Comparison of ENCODE assay signal across 26 mouse cellular contexts in genomic region chr3:81197644-81198043, GRCm38 (mm10).
DNase-seq lines count a peak whose midpoint lies in the region; ATAC-seq and TF ChIP-seq lines count a peak whose summit lies in the region.
"Had no signal": no experiment of that assay in that cellular context is flagged by ENCODE, and none has a peak within 500 bp of the region (broad histone marks: within the 10 kb centered on the region; RNA-seq: fewer than 3 reads in every experiment).

No protein-coding gene starts in this region.

- no peaks in the 10 kb centered on the region for H3K4me1 ChIP-seq in intestine, embryonic 15.5 days (replicated peaks)
- no peaks in the 10 kb centered on the region for H3K4me1 ChIP-seq in intestine, postnatal 0 days (replicated peaks; ENCODE audit: control insufficient read depth, insufficient read depth, low read length)
- no peaks in the 10 kb centered on the region for H3K4me1 ChIP-seq in stomach, postnatal 0 days (replicated peaks; ENCODE audit: control insufficient read depth, insufficient read depth)
- H3K4me1 ChIP-seq in kidney, embryonic 16.5 days (ENCODE audit: insufficient read depth, low read length), result peaks cover 3% of the 10 kb centered on the region; the same call in 1 of the 2 replicates
- H3K4me1 ChIP-seq: embryonic facial prominence, embryonic 10.5 days; embryonic facial prominence, embryonic 12.5 days; forebrain, embryonic 13.5 days; forebrain, embryonic 15.5 days had no signal

- no peak overlapping the region for H3K27ac ChIP-seq in intestine, embryonic 15.5 days
- H3K27ac ChIP-seq in intestine, postnatal 0 days (ENCODE audit: low read depth, low read length), result no peak overlapping the region
- H3K27ac ChIP-seq in stomach, postnatal 0 days (replicated peaks), result no peak overlapping the region
- no peak overlapping the region for H3K27ac ChIP-seq in kidney, embryonic 16.5 days (ENCODE audit: low read length)
- H3K27ac ChIP-seq: embryonic facial prominence, embryonic 10.5 days; embryonic facial prominence, embryonic 12.5 days; forebrain, embryonic 13.5 days; forebrain, embryonic 15.5 days had no signal

- peak; percentile 4 for DNase-seq in 3134 (ENCODE audit: extremely low read depth, insufficient read length, low spot score)
- DNase-seq in stomach, postnatal 0 days (ENCODE audit: low spot score), result no peak
- no peak for DNase-seq in gastrocnemius, postnatal 14 days
- DNase-seq in cerebellum, adult 8-10 months, result no peak
- DNase-seq: adrenal gland, adult 8-10 months; adrenal gland, postnatal 14 days; adrenal gland, postnatal 36 days; B cell, adult 2 months; cerebellum, adult 11-12 months; cerebellum, adult 2 months; cerebellum, adult 9-11 months; cerebellum, postnatal 14 days; cerebellum, postnatal 36 days; forebrain, postnatal 0 days had no signal

- H3K9ac ChIP-seq in intestine, embryonic 15.5 days, result no peak overlapping the region
- H3K9ac ChIP-seq in intestine, postnatal 0 days (ENCODE audit: low read depth, low read length), result no peak overlapping the region
- H3K9ac ChIP-seq in stomach, postnatal 0 days (ENCODE audit: low read length), result no peak overlapping the region
- H3K9ac ChIP-seq in kidney, embryonic 16.5 days (replicated peaks; ENCODE audit: low read length), result no peak overlapping the region
- H3K9ac ChIP-seq: embryonic facial prominence, embryonic 12.5 days; forebrain, embryonic 13.5 days; forebrain, embryonic 15.5 days; forebrain, postnatal 0 days had no signal

- peak; percentile 41 for ATAC-seq in intestine, embryonic 15.5 days
- peak; percentile 74 for ATAC-seq in intestine, postnatal 0 days
- ATAC-seq in stomach, postnatal 0 days (ENCODE audit: low FRiP score, low TSS enrichment), result peak; percentile 83
- no peak for ATAC-seq in kidney, embryonic 16.5 days (ENCODE audit: low FRiP score, low TSS enrichment)
- ATAC-seq: activated CD4-positive, CD25-positive, alpha-beta regulatory T cell, adult 4 months; CD4-positive, CD25-positive, alpha-beta regulatory T cell, adult 4 months; forebrain, embryonic 13.5 days; forebrain, embryonic 15.5 days; forebrain, postnatal 0 days; Patski had no signal

- no peak for TF ChIP-seq CTCF in intestine, postnatal 0 days (IDR thresholded peaks at IDR 0.05; ENCODE audit: low read depth)
- TF ChIP-seq CTCF in stomach, postnatal 0 days (IDR thresholded peaks at IDR 0.05; ENCODE audit: low read depth), result no peak

- no peak overlapping the region for H3K4me3 ChIP-seq in intestine, embryonic 15.5 days (replicated peaks)
- no peak overlapping the region for H3K4me3 ChIP-seq in intestine, postnatal 0 days (ENCODE audit: low read depth, low read length)
- H3K4me3 ChIP-seq in stomach, postnatal 0 days (ENCODE audit: low read depth, low read length), result no peak overlapping the region
- no peak overlapping the region for H3K4me3 ChIP-seq in kidney, embryonic 16.5 days (ENCODE audit: low read length)
- H3K4me3 ChIP-seq: embryonic facial prominence, embryonic 10.5 days; embryonic facial prominence, embryonic 12.5 days; forebrain, embryonic 13.5 days; forebrain, embryonic 15.5 days had no signal

- no peak for TF ChIP-seq EP300 in stomach, postnatal 0 days (optimal IDR thresholded peaks at IDR 0.05)

- no peaks in the 10 kb centered on the region for H3K27me3 ChIP-seq in intestine, embryonic 15.5 days (replicated peaks)
- no peaks in the 10 kb centered on the region for H3K27me3 ChIP-seq in intestine, postnatal 0 days (replicated peaks; ENCODE audit: control insufficient read depth, insufficient read depth, low read length)
- no peaks in the 10 kb centered on the region for H3K27me3 ChIP-seq in stomach, postnatal 0 days (ENCODE audit: control insufficient read depth, insufficient read depth, low read length)
- no peaks in the 10 kb centered on the region for H3K27me3 ChIP-seq in kidney, embryonic 16.5 days (ENCODE audit: insufficient read depth, low read length)
- H3K27me3 ChIP-seq: CH12.LX; embryonic facial prominence, embryonic 12.5 days; forebrain, embryonic 13.5 days; forebrain, embryonic 15.5 days; Patski had no signal

- intact Hi-C loops in gastrocnemius, postnatal 14 days (cut with DNase I; ENCODE audit: low total_unique reads), result no loop called here

- no peaks in the 10 kb centered on the region for H3K36me3 ChIP-seq in intestine, embryonic 15.5 days
- no peaks in the 10 kb centered on the region for H3K36me3 ChIP-seq in intestine, postnatal 0 days (ENCODE audit: control insufficient read depth, insufficient read depth)
- no peaks in the 10 kb centered on the region for H3K36me3 ChIP-seq in stomach, postnatal 0 days (ENCODE audit: control insufficient read depth, insufficient read depth, low read length)
- H3K36me3 ChIP-seq in kidney, embryonic 16.5 days (ENCODE audit: insufficient read depth, low read length), result no peaks in the 10 kb centered on the region
- H3K36me3 ChIP-seq: embryonic facial prominence, embryonic 10.5 days; embryonic facial prominence, embryonic 12.5 days; forebrain, embryonic 15.5 days; G1E had no signal

- H3K4me2 ChIP-seq in intestine, embryonic 15.5 days (replicated peaks), result no peak overlapping the region
- no peak overlapping the region for H3K4me2 ChIP-seq in intestine, postnatal 0 days (replicated peaks; ENCODE audit: low read depth)
- H3K4me2 ChIP-seq in stomach, postnatal 0 days (replicated peaks; ENCODE audit: low read depth), result no peak overlapping the region
- no peak overlapping the region for H3K4me2 ChIP-seq in kidney, embryonic 16.5 days (replicated peaks; ENCODE audit: low read depth, low read length)
- H3K4me2 ChIP-seq: embryonic facial prominence, embryonic 12.5 days; forebrain, embryonic 13.5 days; forebrain, embryonic 15.5 days had no signal

- WGBS in intestine, embryonic 15.5 days, result 83% methylated on average over 4 of the region's 4 CpGs
- 64% methylated on average over 4 of the region's 4 CpGs for WGBS in intestine, postnatal 0 days
- 66% methylated on average over 4 of the region's 4 CpGs for WGBS in stomach, postnatal 0 days
- 63% methylated on average over 4 of the region's 4 CpGs for WGBS in kidney, embryonic 16.5 days

- no peaks in the 10 kb centered on the region for H3K9me3 ChIP-seq in intestine, embryonic 15.5 days
- no peaks in the 10 kb centered on the region for H3K9me3 ChIP-seq in intestine, postnatal 0 days (ENCODE audit: control insufficient read depth)
- no peaks in the 10 kb centered on the region for H3K9me3 ChIP-seq in stomach, postnatal 0 days (ENCODE audit: control insufficient read depth, low read length)
- no peaks in the 10 kb centered on the region for H3K9me3 ChIP-seq in kidney, embryonic 16.5 days (ENCODE audit: low read length)
- H3K9me3 ChIP-seq: embryonic facial prominence, embryonic 10.5 days; embryonic facial prominence, embryonic 12.5 days; forebrain, embryonic 13.5 days; forebrain, embryonic 15.5 days; G1E had no signal
